Mouse (Mus musculus): Measurements from ENCODE around the gene Tmem269. TPM values are rescaled to one million over a fixed set of nuclear protein-coding genes. Genes with fewer than 3 reads are reported as not detected.

Gene Tmem269
- total RNA-seq, 2 experiments from 2014 or later = 0.30 to 0.45 TPM

GRCm38 (mm10) chr4:119238661-119239060, 20.6 kb upstream of the Tmem269 start:
- no peak for DNase-seq (ENCODE audit: low spot score in 2 of 2)

GRCm38 (mm10) chr4:119234348-119234747, 16.3 kb upstream of the Tmem269 start:
- no peak for DNase-seq (ENCODE audit: low spot score in 2 of 2)

GRCm38 (mm10) chr4:119233256-119233901, 15.4 kb upstream of the Tmem269 start:
- peak; percentile 41 to 71 for DNase-seq (ENCODE audit: low spot score in 2 of 2)

- DNase-seq (ENCODE audit: low spot score in 2 of 2) = peak; percentile 98 to 99
Observed at GRCm38 (mm10) chr4:119232410-119233255, 14.6 kb upstream of the Tmem269 start, which contains the start of the genes AU022252 and P3h1. Gene AU022252 (minus strand): TSS chr4:119232712. Gene P3h1 (plus strand): TSS chr4:119232915.

- DNase-seq (ENCODE audit: low spot score in 2 of 2) = no peak
Observed at GRCm38 (mm10) chr4:119226751-119227150, 8.7 kb upstream of the Tmem269 start.

- DNase-seq (ENCODE audit: low spot score in 2 of 2) = no peak
Observed at GRCm38 (mm10) chr4:119225719-119226118, 7.7 kb upstream of the Tmem269 start.

- DNase-seq (ENCODE audit: low spot score in 2 of 2) = no peak
Observed at GRCm38 (mm10) chr4:119224534-119224933, 6.5 kb upstream of the Tmem269 start.

GRCm38 (mm10) chr4:119223696-119224095, 5.7 kb upstream of the Tmem269 start:
- peak in 1 of 2 experiments; percentile 29 for DNase-seq (ENCODE audit: low spot score in 2 of 2)

- DNase-seq (ENCODE audit: low spot score in 2 of 2) = no peak
Observed at GRCm38 (mm10) chr4:119216667-119217066, 1.4 kb downstream of the Tmem269 start.

GRCm38 (mm10) chr4:119204672-119205071, 13.3 kb downstream of the Tmem269 start:
- DNase-seq (ENCODE audit: low spot score in 2 of 2) = peak; percentile 27 to 52

- DNase-seq (ENCODE audit: low spot score in 2 of 2) = no peak
Observed at GRCm38 (mm10) chr4:119198105-119198504, 19.9 kb downstream of the Tmem269 start.

- peak in 1 of 2 experiments; percentile 26 for DNase-seq (ENCODE audit: low spot score in 2 of 2)
Observed at GRCm38 (mm10) chr4:119195582-119196320, 22.3 kb downstream of the Tmem269 start.

- DNase-seq (ENCODE audit: low spot score in 2 of 2) = peak; percentile 74 to 85
Observed at GRCm38 (mm10) chr4:119194909-119195581, 23.0 kb downstream of the Tmem269 start, which contains the start of gene Svbp. Gene Svbp (plus strand): TSS chr4:119195306.

- no peak for DNase-seq (ENCODE audit: low spot score in 2 of 2)
Observed at GRCm38 (mm10) chr4:119192757-119193156, 25.3 kb downstream of the Tmem269 start.

- DNase-seq (ENCODE audit: low spot score in 2 of 2) = no peak
Observed at GRCm38 (mm10) chr4:119191273-119191672, 26.7 kb downstream of the Tmem269 start.

- DNase-seq (ENCODE audit: low spot score in 2 of 2) = no peak
Observed at GRCm38 (mm10) chr4:119190618-119191017, 27.4 kb downstream of the Tmem269 start.

- DNase-seq (ENCODE audit: low spot score in 2 of 2) = no peak
Observed at GRCm38 (mm10) chr4:119189864-119190263, 28.2 kb downstream of the Tmem269 start, which contains the start of gene Ermap. Gene Ermap (minus strand): TSS chr4:119190011.

GRCm38 (mm10) chr4:119189392-119189791, 28.6 kb downstream of the Tmem269 start:
- DNase-seq (ENCODE audit: low spot score in 2 of 2) = no peak

GRCm38 (mm10) chr4:119188060-119188785, 29.8 kb downstream of the Tmem269 start:
- no peak for DNase-seq (ENCODE audit: low spot score in 2 of 2)

- DNase-seq (ENCODE audit: low spot score in 2 of 2) = no peak
Observed at GRCm38 (mm10) chr4:119185771-119186170, 32.2 kb downstream of the Tmem269 start.
